Mouse (Mus musculus) midbrain, embryonic 11.5 days (tissue): ENCODE data around the gene Pear1. TPM values are rescaled to one million over a fixed set of nuclear protein-coding genes. Genes with fewer than 3 reads are reported as not detected.
"Not testable (repeated sequence)": the region's sequence is repeated elsewhere in the genome, so short reads cannot be mapped to it uniquely, and the experiment has no call there.

ENCODE experiments used
- ATAC-seq: fragments of 200-750 bp; cut with Nextera tagmentation; 2 replicates; pipeline ENCODE4 v1.8.0; 2017; ENCODE audit warnings: moderate TSS enrichment, moderate library complexity; ENCODE audit not compliant: low FRiP score
- DNase-seq: peaks from one replicate; pipeline ENCODE4 v3.0.0; 2015; ENCODE audit warnings: low spot score; ENCODE audit errors: missing footprints
- H3K27ac ChIP-seq: fragments of 300-500 bp; sonication (generic); 2 replicates; pipeline ENCODE4 v1.5.1; 2014; ENCODE audit warnings: low read depth, low read length
- H3K27me3 ChIP-seq: fragments of 300-500 bp; sonication (generic); 2 replicates; pipeline ENCODE4 v1.6.1; 2014; ENCODE audit warnings: mild to moderate bottlenecking, low read length, moderate library complexity, mixed read lengths; ENCODE audit not compliant: control insufficient read depth, insufficient read depth
- H3K36me3 ChIP-seq: fragments of 300-500 bp; sonication (generic); 2 replicates; pipeline ENCODE4 v1.6.1; 2014; ENCODE audit warnings: mild to moderate bottlenecking, low read length, moderate library complexity, mixed read lengths; ENCODE audit not compliant: control insufficient read depth, insufficient read depth
- H3K4me1 ChIP-seq: fragments of 300-500 bp; sonication (generic); 2 replicates; pipeline ENCODE4 v1.6.1; 2014; ENCODE audit warnings: low read length; ENCODE audit not compliant: control insufficient read depth, insufficient read depth
- H3K4me2 ChIP-seq: fragments of 300-500 bp; sonication (generic); 2 replicates; pipeline ENCODE4 v1.6.1; 2014; ENCODE audit warnings: mild to moderate bottlenecking, moderate library complexity
- H3K4me3 ChIP-seq: fragments of 300-500 bp; sonication (generic); 2 replicates; pipeline ENCODE4 v1.5.1; 2014; ENCODE audit warnings: low read depth, low read length
- H3K9ac ChIP-seq: fragments of 300-500 bp; sonication (generic); 2 replicates; pipeline ENCODE4 v1.6.1; 2014; ENCODE audit warnings: low read length
- H3K9me3 ChIP-seq: fragments of 300-500 bp; sonication (generic); 2 replicates; pipeline ENCODE4 v1.6.1; 2016; ENCODE audit warnings: low read length; ENCODE audit not compliant: control insufficient read depth
- WGBS: fragments of 180-500 bp; shearing (Covaris S2); extraction: QIAGEN DNeasy Blood & Tissue Kit; methylation state at CpG from one replicate; pipeline ENCODE4 v1.1.7; 2014; 5-methylcytosine and 5-hydroxymethylcytosine counted together
- polyA plus RNA-seq: library from polyadenylated mRNA; unstranded; fragments of >200 nt; fragmentation: Nextera tagmentation; extraction: Ambion mirVana; gene quantifications from 2 replicates; pipeline ENCODE4 v1.2.1, GENCODE M21; 2014

Gene Pear1
- polyA plus RNA-seq: 5.4 and 6.9 TPM in 2 replicates

- H3K4me1 ChIP-seq, H3K9ac ChIP-seq, H3K36me3 ChIP-seq, H3K4me2 ChIP-seq, H3K27me3 ChIP-seq, ATAC-seq, H3K9me3 ChIP-seq, DNase-seq, H3K4me3 ChIP-seq, H3K27ac ChIP-seq: not testable (repeated sequence)
- 88% methylated on average over 1 of the region's 1 CpGs for WGBS
Measured at GRCm38 (mm10) chr3:87824206-87824605, at the start of gene Pear1. Pear1 (minus strand) TSS chr3:87824306.

GRCm38 (mm10) chr3:87864111-87864510 is 40.0 kb upstream of the Pear1 start:
- not testable (repeated sequence) for DNase-seq, H3K9me3 ChIP-seq, ATAC-seq, H3K9ac ChIP-seq, H3K4me1 ChIP-seq, H3K27me3 ChIP-seq, H3K4me2 ChIP-seq, H3K4me3 ChIP-seq, H3K27ac ChIP-seq
- WGBS: 89% methylated on average over 4 of the region's 4 CpGs
- peaks cover 28% of the 10 kb centered on the region for H3K36me3 ChIP-seq

DNA sequence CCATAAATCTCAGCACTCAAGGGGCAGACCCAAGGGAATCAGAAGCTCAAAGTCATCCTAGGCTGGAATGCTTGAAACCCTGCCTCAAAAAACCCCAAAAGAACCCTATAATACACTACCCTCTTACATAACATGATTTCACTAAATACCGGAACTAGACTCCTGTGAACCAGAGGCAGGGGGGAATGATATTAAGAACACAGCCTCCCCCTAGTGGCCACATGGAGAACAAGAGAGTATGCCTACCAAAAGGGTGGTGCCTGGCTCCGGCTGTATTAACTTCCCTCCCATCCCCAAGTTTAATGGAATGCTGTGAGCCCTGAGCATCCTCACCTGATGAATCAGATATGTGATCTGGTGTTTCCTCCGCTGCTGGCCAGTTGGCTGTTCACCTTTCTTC is 35.7 kb upstream of the Pear1 start:
- DNase-seq (peak; percentile 92), ATAC-seq (no peak)
- Histone ChIP-seq H3K4me1 (no peaks in the 10 kb centered on the region), H3K27me3 (no peaks in the 10 kb centered on the region), H3K9ac (no peak overlapping the region), H3K4me2 (no peak overlapping the region), H3K27ac (no peak overlapping the region), H3K9me3 (no peaks in the 10 kb centered on the region), H3K4me3 (no peak overlapping the region), H3K36me3 (peaks cover 31% of the 10 kb centered on the region)
- 44% methylated on average over 3 of the region's 3 CpGs for WGBS

DNA sequence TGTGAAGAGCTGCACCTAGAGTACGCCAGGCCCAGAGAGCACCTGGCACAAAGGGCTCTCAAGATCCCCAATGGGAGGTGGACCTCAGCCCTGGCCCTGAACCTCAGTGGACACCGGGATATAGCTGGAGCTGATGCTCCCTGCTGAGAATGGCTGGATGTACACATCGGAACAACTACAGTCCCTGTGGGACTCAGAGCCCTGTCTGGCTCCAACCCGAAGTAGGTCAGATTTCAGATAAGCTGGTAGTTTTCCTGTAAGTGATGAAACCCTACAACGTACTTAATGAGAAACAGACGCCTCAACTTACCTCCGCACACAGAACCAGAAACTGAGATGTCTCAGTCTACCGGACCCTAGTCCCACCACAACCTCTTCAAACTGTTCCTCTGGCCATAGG is 33.6 kb upstream of the Pear1 start:
- no peak overlapping the region for H3K4me3 ChIP-seq
- H3K27ac ChIP-seq: no peak overlapping the region
- DNase-seq (peak; percentile 67), ATAC-seq (no peak)
- WGBS: 91% methylated on average over 8 of the region's 8 CpGs
- H3K36me3 ChIP-seq: peaks cover 28% of the 10 kb centered on the region
- H3K4me1 ChIP-seq: no peaks in the 10 kb centered on the region
- H3K4me2 ChIP-seq: no peak overlapping the region
- H3K9me3 ChIP-seq: no peaks in the 10 kb centered on the region
- no peaks in the 10 kb centered on the region for H3K27me3 ChIP-seq
- H3K9ac ChIP-seq: no peak overlapping the region

DNA sequence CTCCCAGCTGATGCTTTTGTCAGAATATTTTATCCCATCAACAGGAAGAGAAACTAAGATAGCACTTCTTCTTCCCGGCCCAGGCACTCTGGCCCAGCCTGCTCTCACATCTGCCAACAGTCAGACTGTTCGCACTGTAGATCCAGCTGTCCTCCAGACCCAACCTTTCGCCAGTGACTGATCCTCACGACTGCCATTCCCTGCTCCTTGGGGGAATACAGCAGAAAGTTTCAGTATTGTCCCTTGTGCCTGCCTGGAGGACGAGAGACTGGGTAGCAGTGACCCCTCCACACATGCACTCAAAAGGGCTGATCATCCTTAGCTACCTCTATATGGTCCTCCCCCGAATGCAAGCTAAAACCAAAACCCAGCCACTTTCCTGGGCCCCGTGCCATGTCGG is 31.8 kb upstream of the Pear1 start:
- DNase-seq (peak; percentile 69), ATAC-seq (no peak)
- H3K36me3 ChIP-seq: peaks cover 15% of the 10 kb centered on the region; the same call in 1 of the 2 replicates
- no peak overlapping the region for H3K4me2 ChIP-seq
- no peak overlapping the region for H3K27ac ChIP-seq
- no peak overlapping the region for H3K9ac ChIP-seq
- H3K9me3 ChIP-seq: no peaks in the 10 kb centered on the region
- H3K4me1 ChIP-seq: no peaks in the 10 kb centered on the region
- WGBS: 89% methylated on average over 8 of the region's 8 CpGs
- no peaks in the 10 kb centered on the region for H3K27me3 ChIP-seq
- no peak overlapping the region for H3K4me3 ChIP-seq

DNA sequence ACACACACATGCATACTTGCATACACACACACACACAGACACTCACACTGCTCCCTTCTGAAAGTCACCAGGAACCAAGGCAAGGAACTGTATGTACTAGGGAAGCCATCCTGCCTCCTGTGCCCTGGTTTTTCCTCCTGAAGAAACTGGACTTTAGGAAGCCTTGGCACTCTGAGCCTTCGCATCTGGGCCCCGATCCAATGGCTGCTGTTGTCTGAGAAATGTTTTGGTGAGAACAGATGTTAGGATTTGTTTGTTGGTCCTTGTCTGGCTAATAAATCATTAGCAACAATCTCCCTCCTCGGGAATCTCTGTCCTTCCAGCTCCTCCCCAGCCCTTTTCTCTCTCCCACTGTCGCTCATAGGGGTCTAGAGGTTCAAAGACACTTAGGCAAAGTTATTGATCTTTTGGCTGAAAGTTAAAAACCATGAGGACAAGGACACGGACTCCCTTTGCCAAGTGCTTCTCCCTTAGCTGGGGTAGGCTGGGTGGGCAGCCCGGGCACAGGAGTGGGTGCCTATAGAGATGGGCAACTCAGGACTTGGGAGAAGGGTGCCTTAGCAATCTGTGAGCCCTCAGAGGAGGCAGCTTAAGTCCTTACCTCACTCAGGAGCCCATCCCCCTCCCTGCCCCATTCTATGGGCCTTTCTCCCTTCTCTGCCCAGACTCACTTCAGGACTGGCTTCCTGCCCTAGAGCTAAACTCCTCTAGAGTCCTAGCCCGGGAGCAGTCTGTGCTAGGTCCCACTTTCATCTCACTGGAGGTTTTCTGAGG is 30.9 kb upstream of the Pear1 start:
- H3K36me3 ChIP-seq: peaks cover 15% of the 10 kb centered on the region; the same call in 1 of the 2 replicates
- no peaks in the 10 kb centered on the region for H3K4me1 ChIP-seq
- H3K4me2 ChIP-seq: no peak overlapping the region
- no peak overlapping the region for H3K4me3 ChIP-seq
- H3K27me3 ChIP-seq: no peaks in the 10 kb centered on the region
- peak; percentile 82 for DNase-seq
- WGBS: 77% methylated on average over 7 of the region's 7 CpGs
- no peak overlapping the region for H3K27ac ChIP-seq
- H3K9ac ChIP-seq: no peak overlapping the region
- no peaks in the 10 kb centered on the region for H3K9me3 ChIP-seq
- ATAC-seq: no peak

DNA sequence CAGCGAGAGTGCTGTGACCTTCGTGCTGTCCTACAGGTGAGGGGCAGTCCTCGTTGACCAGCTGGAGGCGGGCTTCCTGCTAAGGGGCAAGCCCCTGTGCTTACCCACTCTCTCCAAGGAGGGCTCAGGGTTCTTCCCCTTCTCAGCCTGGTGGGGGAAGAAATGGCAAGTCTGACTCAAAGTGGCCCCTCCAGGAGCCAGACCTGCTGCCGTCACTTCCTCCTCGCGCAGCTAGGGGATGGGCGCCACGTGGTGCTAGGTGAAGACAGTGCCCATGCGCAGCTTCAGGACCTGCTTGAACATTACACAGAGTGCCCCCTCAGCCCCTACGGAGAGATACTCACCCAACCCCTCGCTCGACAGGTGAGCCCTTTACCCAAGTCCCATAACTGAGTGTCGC is 25.0 kb upstream of the Pear1 start:
- H3K9me3 ChIP-seq: no peaks in the 10 kb centered on the region
- ATAC-seq (no peak), DNase-seq (no peak)
- no peaks in the 10 kb centered on the region for H3K4me1 ChIP-seq
- H3K4me2 ChIP-seq: no peak overlapping the region
- no peaks in the 10 kb centered on the region for H3K27me3 ChIP-seq
- no peak overlapping the region for H3K27ac ChIP-seq
- 83% methylated on average over 14 of the region's 14 CpGs for WGBS
- no peaks in the 10 kb centered on the region for H3K36me3 ChIP-seq
- H3K4me3 ChIP-seq: no peak overlapping the region
- no peak overlapping the region for H3K9ac ChIP-seq

DNA sequence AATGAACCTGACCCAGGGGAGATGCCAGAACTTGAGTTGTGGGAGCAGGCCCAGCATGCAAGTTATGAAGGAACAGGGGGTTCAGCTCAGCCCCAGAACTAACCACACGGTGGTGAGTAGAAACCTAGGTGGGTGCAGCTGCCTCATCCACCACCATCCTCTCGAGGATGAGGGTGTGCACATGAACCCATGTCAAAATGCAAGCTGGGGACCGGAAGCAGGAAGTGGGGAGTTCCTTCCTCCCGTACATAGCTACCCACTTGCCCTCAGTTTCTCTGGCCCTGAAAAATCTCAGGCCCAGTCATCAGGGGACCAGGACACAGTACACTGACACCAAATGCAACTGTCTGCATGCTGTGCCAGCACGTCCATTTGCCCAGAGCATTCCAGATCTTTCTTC is 23.6 kb upstream of the Pear1 start:
- WGBS: 84% methylated on average over 5 of the region's 5 CpGs
- H3K4me2 ChIP-seq: no peak overlapping the region
- H3K9ac ChIP-seq: no peak overlapping the region
- DNase-seq (peak; percentile 44), ATAC-seq (no peak)
- H3K27ac ChIP-seq: no peak overlapping the region
- H3K4me3 ChIP-seq: no peak overlapping the region
- no peaks in the 10 kb centered on the region for H3K9me3 ChIP-seq
- H3K36me3 ChIP-seq: no peaks in the 10 kb centered on the region
- no peaks in the 10 kb centered on the region for H3K27me3 ChIP-seq
- no peaks in the 10 kb centered on the region for H3K4me1 ChIP-seq

DNA sequence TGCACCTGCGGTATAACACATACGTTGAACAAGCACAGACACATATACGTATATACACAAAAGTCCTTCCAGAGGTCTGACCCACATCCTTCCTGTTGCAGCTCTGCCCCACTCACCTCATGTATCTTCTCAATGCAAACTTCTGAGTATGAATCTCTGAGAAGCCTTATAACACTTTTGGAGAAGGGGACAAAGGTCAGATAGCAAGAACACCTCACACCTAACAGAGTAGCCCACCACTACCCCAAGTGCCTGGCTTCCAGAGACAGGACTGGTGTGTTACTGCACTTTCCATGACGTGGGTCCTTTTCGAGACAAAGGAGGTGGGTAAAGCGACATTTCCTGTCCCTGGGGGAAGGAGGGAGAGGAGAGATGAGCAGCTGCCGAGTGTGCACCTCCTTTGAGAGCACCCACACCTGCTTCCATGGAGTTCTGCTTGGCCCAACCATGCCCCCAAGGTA is 22.6 kb upstream of the Pear1 start, which contains the start of gene Sh2d2a:
Sh2d2a (plus strand) TSS at position 106 of the 461 bp plus-strand sequence.
- ATAC-seq (no peak), DNase-seq (no peak)
- Histone ChIP-seq H3K4me1 (no peaks in the 10 kb centered on the region), H3K9me3 (no peaks in the 10 kb centered on the region), H3K4me2 (no peak within 1 kb of the TSS), H3K9ac (no peak within 1 kb of the TSS), H3K4me3 (no peak within 1 kb of the TSS), H3K27me3 (no peaks in the 10 kb centered on the region), H3K36me3 (no peaks in the 10 kb centered on the region), H3K27ac (no peak within 1 kb of the TSS)
- 76% methylated on average over 7 of the region's 7 CpGs for WGBS
